Mouse (Mus musculus): ENCODE measurements around the gene Syndig1. TPM values are rescaled to one million over a fixed set of nuclear protein-coding genes. Genes with fewer than 3 reads are reported as not detected.

The Syndig1 gene
- polyA plus RNA-seq, 1 experiment from 2014 or later, result 4.0 TPM

- Histone ChIP-seq H3K36me3 (ENCODE audit: control insufficient read depth, insufficient read depth, low read length) (no peaks in the 10 kb centered on the region), H3K9ac (ENCODE audit: low read length) (no peak overlapping the region), H3K4me2 (ENCODE audit: low read length) (no peak overlapping the region), H3K4me3 (ENCODE audit: control insufficient read depth in 1 of 2, insufficient read depth in 1 of 2, low read depth in 1 of 2, low read length in 2 of 2) (no peak overlapping the region), H3K27ac (replicated peaks in 1 of 2; ENCODE audit: control insufficient read depth in 1 of 2, insufficient read depth in 1 of 2, low read depth in 2 of 2, low read length in 2 of 2) (no peak overlapping the region), H3K9me3 (ENCODE audit: control insufficient read depth, low read length) (no peaks in the 10 kb centered on the region), H3K4me1 (ENCODE audit: control insufficient read depth in 2 of 2, insufficient read depth in 2 of 2, low read length in 2 of 2) (no peaks in the 10 kb centered on the region), H3K27me3 (ENCODE audit: control insufficient read depth, insufficient read depth, low read length) (no peaks in the 10 kb centered on the region)
- no peak for ATAC-seq (ENCODE audit: insufficient number of reproducible peaks, insufficient read depth, low FRiP score, low read depth)
- WGBS, result 80% methylated on average over 3 of the region's 3 CpGs
Measured at GRCm38 (mm10) chr2:150003499-150003898, 174.5 kb downstream of the Syndig1 start.

GRCm38 (mm10) chr2:150012787-150013346, 183.9 kb downstream of the Syndig1 start:
- ATAC-seq (ENCODE audit: insufficient number of reproducible peaks, insufficient read depth, low FRiP score, low read depth), result no peak
- Histone ChIP-seq H3K27me3 (ENCODE audit: control insufficient read depth, insufficient read depth, low read length) (no peaks in the 10 kb centered on the region), H3K9me3 (ENCODE audit: control insufficient read depth, low read length) (no peaks in the 10 kb centered on the region), H3K27ac (replicated peaks in 1 of 2; ENCODE audit: control insufficient read depth in 1 of 2, insufficient read depth in 1 of 2, low read depth in 2 of 2, low read length in 2 of 2) (no peak overlapping the region), H3K4me1 (ENCODE audit: control insufficient read depth in 2 of 2, insufficient read depth in 2 of 2, low read length in 2 of 2) (no peaks in the 10 kb centered on the region), H3K9ac (ENCODE audit: low read length) (no peak overlapping the region), H3K4me2 (ENCODE audit: low read length) (no peak overlapping the region), H3K4me3 (ENCODE audit: control insufficient read depth in 1 of 2, insufficient read depth in 1 of 2, low read depth in 1 of 2, low read length in 2 of 2) (no peak overlapping the region), H3K36me3 (ENCODE audit: control insufficient read depth, insufficient read depth, low read length) (no peaks in the 10 kb centered on the region)
- WGBS, result 71% methylated on average over 6 of the region's 6 CpGs

GRCm38 (mm10) chr2:150013785-150014184, 184.8 kb downstream of the Syndig1 start:
- Histone ChIP-seq H3K9ac (ENCODE audit: low read length) (no peak overlapping the region), H3K27me3 (ENCODE audit: control insufficient read depth, insufficient read depth, low read length) (no peaks in the 10 kb centered on the region), H3K4me1 (ENCODE audit: control insufficient read depth in 2 of 2, insufficient read depth in 2 of 2, low read length in 2 of 2) (no peaks in the 10 kb centered on the region), H3K9me3 (ENCODE audit: control insufficient read depth, low read length) (no peaks in the 10 kb centered on the region), H3K27ac (replicated peaks in 1 of 2; ENCODE audit: control insufficient read depth in 1 of 2, insufficient read depth in 1 of 2, low read depth in 2 of 2, low read length in 2 of 2) (no peak overlapping the region), H3K4me2 (ENCODE audit: low read length) (no peak overlapping the region), H3K36me3 (ENCODE audit: control insufficient read depth, insufficient read depth, low read length) (no peaks in the 10 kb centered on the region), H3K4me3 (ENCODE audit: control insufficient read depth in 1 of 2, insufficient read depth in 1 of 2, low read depth in 1 of 2, low read length in 2 of 2) (no peak overlapping the region)
- no peak for ATAC-seq (ENCODE audit: insufficient number of reproducible peaks, insufficient read depth, low FRiP score, low read depth)
- 73% methylated on average over 4 of the region's 4 CpGs for WGBS

- Histone ChIP-seq H3K4me2 (ENCODE audit: low read length) (no peak overlapping the region), H3K27me3 (ENCODE audit: control insufficient read depth, insufficient read depth, low read length) (no peaks in the 10 kb centered on the region), H3K27ac (replicated peaks in 1 of 2; ENCODE audit: control insufficient read depth in 1 of 2, insufficient read depth in 1 of 2, low read depth in 2 of 2, low read length in 2 of 2) (no peak overlapping the region), H3K9ac (ENCODE audit: low read length) (no peak overlapping the region), H3K9me3 (ENCODE audit: control insufficient read depth, low read length) (no peaks in the 10 kb centered on the region), H3K4me3 (ENCODE audit: control insufficient read depth in 1 of 2, insufficient read depth in 1 of 2, low read depth in 1 of 2, low read length in 2 of 2) (no peak overlapping the region), H3K4me1 (ENCODE audit: control insufficient read depth in 2 of 2, insufficient read depth in 2 of 2, low read length in 2 of 2) (no peaks in the 10 kb centered on the region), H3K36me3 (ENCODE audit: control insufficient read depth, insufficient read depth, low read length) (no peaks in the 10 kb centered on the region)
- 67% methylated on average over 5 of the region's 5 CpGs for WGBS
- no peak for ATAC-seq (ENCODE audit: insufficient number of reproducible peaks, insufficient read depth, low FRiP score, low read depth)
Measured at GRCm38 (mm10) chr2:150016303-150016702, 187.3 kb downstream of the Syndig1 start.

GRCm38 (mm10) chr2:150020706-150021105, 191.7 kb downstream of the Syndig1 start:
- Histone ChIP-seq H3K36me3 (ENCODE audit: control insufficient read depth, insufficient read depth, low read length) (no peaks in the 10 kb centered on the region), H3K9me3 (ENCODE audit: control insufficient read depth, low read length) (no peaks in the 10 kb centered on the region), H3K27ac (replicated peaks in 1 of 2; ENCODE audit: control insufficient read depth in 1 of 2, insufficient read depth in 1 of 2, low read depth in 2 of 2, low read length in 2 of 2) (no peak overlapping the region), H3K4me2 (ENCODE audit: low read length) (no peak overlapping the region), H3K4me1 (ENCODE audit: control insufficient read depth in 2 of 2, insufficient read depth in 2 of 2, low read length in 2 of 2) (no peaks in the 10 kb centered on the region), H3K9ac (ENCODE audit: low read length) (no peak overlapping the region), H3K27me3 (ENCODE audit: control insufficient read depth, insufficient read depth, low read length) (no peaks in the 10 kb centered on the region), H3K4me3 (ENCODE audit: control insufficient read depth in 1 of 2, insufficient read depth in 1 of 2, low read depth in 1 of 2, low read length in 2 of 2) (no peak overlapping the region)
- 60% methylated on average over 2 of the region's 2 CpGs for WGBS
- no peak for ATAC-seq (ENCODE audit: insufficient number of reproducible peaks, insufficient read depth, low FRiP score, low read depth)

- Histone ChIP-seq H3K36me3 (ENCODE audit: control insufficient read depth, insufficient read depth, low read length) (no peaks in the 10 kb centered on the region), H3K9me3 (ENCODE audit: control insufficient read depth, low read length) (no peaks in the 10 kb centered on the region), H3K27ac (replicated peaks in 1 of 2; ENCODE audit: control insufficient read depth in 1 of 2, insufficient read depth in 1 of 2, low read depth in 2 of 2, low read length in 2 of 2) (no peak overlapping the region), H3K27me3 (ENCODE audit: control insufficient read depth, insufficient read depth, low read length) (no peaks in the 10 kb centered on the region), H3K4me3 (ENCODE audit: control insufficient read depth in 1 of 2, insufficient read depth in 1 of 2, low read depth in 1 of 2, low read length in 2 of 2) (no peak overlapping the region), H3K9ac (ENCODE audit: low read length) (no peak overlapping the region), H3K4me2 (ENCODE audit: low read length) (no peak overlapping the region), H3K4me1 (ENCODE audit: control insufficient read depth in 2 of 2, insufficient read depth in 2 of 2, low read length in 2 of 2) (no peaks in the 10 kb centered on the region)
- 34% methylated on average over 2 of the region's 2 CpGs for WGBS
- no peak for ATAC-seq (ENCODE audit: insufficient number of reproducible peaks, insufficient read depth, low FRiP score, low read depth)
Measured at GRCm38 (mm10) chr2:150023873-150024339, 194.9 kb downstream of the Syndig1 start.

GRCm38 (mm10) chr2:150043531-150043930, 214.5 kb downstream of the Syndig1 start:
- Histone ChIP-seq H3K4me1 (ENCODE audit: control insufficient read depth in 2 of 2, insufficient read depth in 2 of 2, low read length in 2 of 2) (no peaks in the 10 kb centered on the region), H3K36me3 (ENCODE audit: control insufficient read depth, insufficient read depth, low read length) (no peaks in the 10 kb centered on the region), H3K27me3 (ENCODE audit: control insufficient read depth, insufficient read depth, low read length) (no peaks in the 10 kb centered on the region), H3K9me3 (ENCODE audit: control insufficient read depth, low read length) (no peaks in the 10 kb centered on the region), H3K9ac (ENCODE audit: low read length) (no peak overlapping the region), H3K4me3 (ENCODE audit: control insufficient read depth in 1 of 2, insufficient read depth in 1 of 2, low read depth in 1 of 2, low read length in 2 of 2) (no peak overlapping the region), H3K4me2 (ENCODE audit: low read length) (no peak overlapping the region), H3K27ac (replicated peaks in 1 of 2; ENCODE audit: control insufficient read depth in 1 of 2, insufficient read depth in 1 of 2, low read depth in 2 of 2, low read length in 2 of 2) (no peak overlapping the region)
- 89% methylated on average over 7 of the region's 7 CpGs for WGBS
- no peak for ATAC-seq (ENCODE audit: insufficient number of reproducible peaks, insufficient read depth, low FRiP score, low read depth)
